ENCODE assay signal across 20 mouse cellular contexts in genomic region chr7:74719321-74719720, GRCm38 (mm10).
DNase-seq lines count a peak whose midpoint lies in the region; ATAC-seq and TF ChIP-seq lines count a peak whose summit lies in the region.
"Had no signal": no experiment of that assay in that cellular context is flagged by ENCODE, and none has a peak within 500 bp of the region (broad histone marks: within the 10 kb centered on the region; RNA-seq: fewer than 3 reads in every experiment).

No protein-coding gene starts in this region.

- no peak overlapping the region for H3K4me3 ChIP-seq in kidney, embryonic 16.5 days (ENCODE audit: low read length)
- peak overlapping the region; percentile 12; the same call in 1 of the 2 replicates for H3K4me3 ChIP-seq in ES-Bruce4 (ENCODE audit: low read depth, low read length)
- H3K4me3 ChIP-seq: heart, embryonic 15.5 days; hindbrain, embryonic 12.5 days; intestine, embryonic 15.5 days; midbrain, embryonic 12.5 days; myocyte had no signal

- H3K27me3 ChIP-seq in kidney, embryonic 16.5 days (ENCODE audit: insufficient read depth, low read length): no peaks in the 10 kb centered on the region
- H3K27me3 ChIP-seq in ES-Bruce4 (ENCODE audit: control insufficient read depth, insufficient read depth, low read length, poor library complexity, severe bottlenecking): no peaks in the 10 kb centered on the region
- H3K27me3 ChIP-seq: heart, embryonic 15.5 days; hindbrain, embryonic 12.5 days; intestine, embryonic 15.5 days; midbrain, embryonic 12.5 days had no signal

- ATAC-seq in kidney, embryonic 16.5 days (ENCODE audit: low FRiP score, low TSS enrichment): peak; percentile 54; the same call in 1 of the 2 replicates
- ATAC-seq: intestine, embryonic 15.5 days had no signal

- no peak for DNase-seq in kidney, postnatal 10 days
- DNase-seq in layer of hippocampus, adult 9-11 months: peak; percentile 56
- DNase-seq in right cerebral cortex, adult 2 months (ENCODE audit: low spot score in 2 of 2): peak; percentile 73 to 79
- DNase-seq in heart, postnatal 10 days: no peak
- no peak for DNase-seq in adipocyte (ENCODE audit: low spot score)
- DNase-seq in thymus, postnatal 0 days (ENCODE audit: low spot score): no peak
- DNase-seq: cerebellum, adult 2 months; heart, adult 11 months; kidney, postnatal 36 days; liver; lung, adult 18-20 months; thymus, postnatal 25 days had no signal

- no peak overlapping the region for H3K4me2 ChIP-seq in kidney, embryonic 16.5 days (replicated peaks; ENCODE audit: low read depth, low read length)
- H3K4me2 ChIP-seq: heart, embryonic 15.5 days; hindbrain, embryonic 12.5 days; midbrain, embryonic 12.5 days had no signal

- H3K36me3 ChIP-seq in kidney, embryonic 16.5 days (ENCODE audit: insufficient read depth, low read length): no peaks in the 10 kb centered on the region
- no peaks in the 10 kb centered on the region for H3K36me3 ChIP-seq in ES-Bruce4 (ENCODE audit: control insufficient read depth, insufficient read depth, low read length, poor library complexity, severe bottlenecking)
- H3K36me3 ChIP-seq: heart, embryonic 15.5 days; hindbrain, embryonic 12.5 days; intestine, embryonic 15.5 days; midbrain, embryonic 12.5 days had no signal

- no peaks in the 10 kb centered on the region for H3K9me3 ChIP-seq in kidney, embryonic 16.5 days (ENCODE audit: low read length)
- no peaks in the 10 kb centered on the region for H3K9me3 ChIP-seq in ES-Bruce4 (replicated peaks; ENCODE audit: control insufficient read depth, insufficient read depth, low read length, poor library complexity, severe bottlenecking)
- H3K9me3 ChIP-seq: heart, embryonic 15.5 days; hindbrain, embryonic 12.5 days; intestine, embryonic 15.5 days; midbrain, embryonic 12.5 days had no signal

- intact Hi-C loops in heart, postnatal 10 days (cut with DNase I): no loop called here

- H3K27ac ChIP-seq in kidney, embryonic 16.5 days (ENCODE audit: low read length): no peak overlapping the region
- no peak overlapping the region for H3K27ac ChIP-seq in ES-Bruce4 (ENCODE audit: insufficient read depth, low read length)
- H3K27ac ChIP-seq: heart, embryonic 15.5 days; hindbrain, embryonic 12.5 days; intestine, embryonic 15.5 days; macrophage; midbrain, embryonic 12.5 days had no signal

- no peak for TF ChIP-seq POLR2A in ES-Bruce4 (IDR thresholded peaks at IDR 0.05; ENCODE audit: insufficient read depth, low read length)

- WGBS in kidney, embryonic 16.5 days: 78% methylated on average over 14 of the region's 14 CpGs

- TF ChIP-seq CTCF in ES-Bruce4 (IDR thresholded peaks at IDR 0.05; ENCODE audit: low read depth, low read length): no peak

- TF ChIP-seq EP300 in ES-Bruce4 (IDR thresholded peaks at IDR 0.05; ENCODE audit: insufficient read depth, low read depth, low read length): no peak

- no peak overlapping the region for H3K9ac ChIP-seq in kidney, embryonic 16.5 days (replicated peaks; ENCODE audit: low read length)
- no peak overlapping the region for H3K9ac ChIP-seq in ES-Bruce4 (ENCODE audit: low read depth, poor library complexity, severe bottlenecking)
- H3K9ac ChIP-seq: heart, embryonic 15.5 days; hindbrain, embryonic 12.5 days; intestine, embryonic 15.5 days; midbrain, embryonic 12.5 days had no signal

- no peaks in the 10 kb centered on the region for H3K4me1 ChIP-seq in kidney, embryonic 16.5 days (ENCODE audit: insufficient read depth, low read length)
- no peaks in the 10 kb centered on the region for H3K4me1 ChIP-seq in ES-Bruce4 (ENCODE audit: control insufficient read depth, insufficient read depth, low read length)
- H3K4me1 ChIP-seq: heart, embryonic 15.5 days; hindbrain, embryonic 12.5 days; intestine, embryonic 15.5 days; midbrain, embryonic 12.5 days had no signal

Comparison
In these comparisons a context has a peak if more than half of its experiments do, and no peak if none do; other contexts are left out.
1. DNase-seq: peak in layer of hippocampus, adult 9-11 months (single experiment) and right cerebral cortex, adult 2 months (2 of 2); none in kidney, postnatal 10 days (single experiment), heart, postnatal 10 days (0 of 2), adipocyte (single experiment) and thymus, postnatal 0 days (single experiment).